Mouse (Mus musculus) MEL (cell line): Measurements from ENCODE around the gene Ncapg.

Source experiments
- CTCF ChIP-seq, 3 experiments: IDR thresholded peaks in 2 of 3; conservative IDR thresholded peaks in 1 of 3; 2 replicates each; pipeline ENCODE4 v1.5.1; 2011 to 2012; ENCODE audit warnings: low read length in 3 of 3, low read depth in 2 of 3, mild to moderate bottlenecking in 2 of 3, improper control_type of control experiment in 1 of 3, inconsistent platforms in 1 of 3, mixed read lengths in 1 of 3, moderate library complexity in 1 of 3; ENCODE audit not compliant: control insufficient read depth in 1 of 3, insufficient read depth in 1 of 3, poor library complexity in 1 of 3, severe bottlenecking in 1 of 3
- EP300 ChIP-seq, 2 experiments: IDR thresholded peaks; 2 replicates each; pipeline ENCODE4 v1.6.1; 2011; ENCODE audit warnings: improper control_type of control experiment in 2 of 2, low read length in 2 of 2, low read depth in 1 of 2, mild to moderate bottlenecking in 1 of 2
- GABPA ChIP-seq: IDR thresholded peaks from 2 replicates; pipeline ENCODE4 v1.6.1; 2012; ENCODE audit warnings: low read depth, mild to moderate bottlenecking, inconsistent platforms, low read length, improper control_type of control experiment, moderate library complexity
- GATA1 ChIP-seq: IDR thresholded peaks from 2 replicates; pipeline ENCODE4 v1.6.1; 2011; ENCODE audit warnings: low read depth, low read length, improper control_type of control experiment
- MAX ChIP-seq: IDR thresholded peaks from 2 replicates; pipeline ENCODE4 v1.6.1; 2011; ENCODE audit warnings: low read length, improper control_type of control experiment
- NELFE ChIP-seq: IDR thresholded peaks from 2 replicates; pipeline ENCODE4 v1.6.1; 2011; ENCODE audit warnings: low read depth, low read length, improper control_type of control experiment
- POLR2A ChIP-seq, 2 experiments: IDR thresholded peaks; 2 replicates each; pipeline ENCODE4 v1.6.1; 2011 to 2012; ENCODE audit warnings: low read length in 2 of 2, mild to moderate bottlenecking in 2 of 2, control low read depth in 1 of 2, improper control_type of control experiment in 1 of 2, low read depth in 1 of 2, moderate library complexity in 1 of 2; ENCODE audit not compliant: control insufficient read depth in 1 of 2, insufficient read depth in 1 of 2, poor library complexity in 1 of 2
- TAL1 ChIP-seq: IDR thresholded peaks from 2 replicates; pipeline ENCODE4 v1.6.1; 2012; ENCODE audit warnings: mild to moderate bottlenecking, inconsistent platforms, low read length, moderate library complexity, mixed read lengths
- USF1 ChIP-seq: IDR thresholded peaks from 2 replicates; pipeline ENCODE4 v1.6.1; 2014; ENCODE audit warnings: low read depth, mild to moderate bottlenecking, inconsistent platforms, low read length, improper control_type of control experiment, moderate library complexity
- USF2 ChIP-seq, 2 experiments: IDR thresholded peaks; 2 replicates each; pipeline ENCODE4 v1.6.1; 2011 to 2012; ENCODE audit warnings: improper control_type of control experiment in 2 of 2, low read length in 2 of 2, borderline replicate concordance in 1 of 2, inconsistent platforms in 1 of 2, low read depth in 1 of 2, mild to moderate bottlenecking in 1 of 2; ENCODE audit not compliant: insufficient read depth in 1 of 2

DNA sequence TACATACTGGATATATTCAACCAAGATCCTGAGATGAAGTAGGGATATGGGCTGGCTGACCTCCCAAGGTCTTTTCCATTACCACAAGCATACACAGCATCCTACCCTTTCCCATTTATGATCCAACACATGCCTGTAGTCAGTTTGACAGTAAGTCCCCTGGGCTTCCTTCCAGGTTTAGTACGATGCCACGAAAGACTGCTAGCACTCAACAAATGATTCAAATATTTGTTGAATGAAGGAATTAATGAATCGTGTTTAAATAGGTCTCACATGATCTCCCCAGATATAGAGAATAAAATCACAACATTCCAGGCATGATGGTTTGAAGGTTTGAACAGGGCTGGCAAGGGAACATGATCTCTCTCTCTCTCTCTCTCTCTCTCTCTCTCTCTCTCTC lies 31.3 kb upstream of the Ncapg start:
- no peak for TF ChIP-seq GATA1
- no peak for TF ChIP-seq MAX
- no peak for TF ChIP-seq EP300 (IDR thresholded peaks at IDR 0.05; ENCODE audit: low read depth in 1 of 2, low read length in 2 of 2)
- no peak for TF ChIP-seq CTCF (IDR thresholded peaks at IDR 0.05 in 2 of 3, conservative IDR thresholded peaks at IDR 0.05 in 1 of 3; ENCODE audit: control insufficient read depth in 1 of 3, insufficient read depth in 1 of 3, low read depth in 2 of 3, low read length in 3 of 3, poor library complexity in 1 of 3, severe bottlenecking in 1 of 3)
- no peak for TF ChIP-seq NELFE
- no peak for TF ChIP-seq USF1
- TF ChIP-seq POLR2A (IDR thresholded peaks at IDR 0.05; ENCODE audit: control insufficient read depth in 1 of 2, insufficient read depth in 1 of 2, low read depth in 1 of 2, low read length in 2 of 2, poor library complexity in 1 of 2) = no peak
- TF ChIP-seq USF2 (IDR thresholded peaks at IDR 0.05; ENCODE audit: borderline replicate concordance in 1 of 2, insufficient read depth in 1 of 2, low read depth in 1 of 2, low read length in 2 of 2) = no peak
- TF ChIP-seq TAL1 = no peak
- TF ChIP-seq GABPA = no peak
